Mouse (Mus musculus) cerebellum, postnatal 25 days (tissue): ENCODE results near the gene Grin3a.

Experiments
- DNase-seq, 2 experiments: peaks; one replicate each; pipeline ENCODE4 v3.0.0; 2021; ENCODE audit warnings: mixed read lengths in 2 of 2

The Grin3a gene

DNA sequence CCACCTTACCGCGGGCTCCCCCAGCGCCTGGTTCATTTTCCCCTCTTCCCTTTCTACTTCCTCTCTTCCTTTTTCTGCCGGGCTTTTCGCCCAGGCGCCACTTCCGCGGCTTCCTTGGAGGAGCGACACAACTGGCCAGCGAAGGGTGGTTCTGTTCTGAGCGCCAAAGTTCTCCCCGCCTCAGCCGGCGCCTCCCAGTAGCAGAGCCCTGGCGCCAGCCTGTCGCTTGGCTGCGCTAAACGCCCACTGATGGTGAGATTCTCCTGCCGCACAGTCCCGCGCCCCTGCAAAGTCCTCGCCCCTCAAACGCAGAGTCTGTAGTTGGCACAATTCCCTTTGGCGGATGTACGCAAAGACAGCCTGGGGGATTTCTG is at the start of gene Grin3a:
Grin3a (minus strand) TSS at position 133 of the 374 bp plus-strand sequence.
- DNase-seq, result peak; percentile 57 to 68

DNA sequence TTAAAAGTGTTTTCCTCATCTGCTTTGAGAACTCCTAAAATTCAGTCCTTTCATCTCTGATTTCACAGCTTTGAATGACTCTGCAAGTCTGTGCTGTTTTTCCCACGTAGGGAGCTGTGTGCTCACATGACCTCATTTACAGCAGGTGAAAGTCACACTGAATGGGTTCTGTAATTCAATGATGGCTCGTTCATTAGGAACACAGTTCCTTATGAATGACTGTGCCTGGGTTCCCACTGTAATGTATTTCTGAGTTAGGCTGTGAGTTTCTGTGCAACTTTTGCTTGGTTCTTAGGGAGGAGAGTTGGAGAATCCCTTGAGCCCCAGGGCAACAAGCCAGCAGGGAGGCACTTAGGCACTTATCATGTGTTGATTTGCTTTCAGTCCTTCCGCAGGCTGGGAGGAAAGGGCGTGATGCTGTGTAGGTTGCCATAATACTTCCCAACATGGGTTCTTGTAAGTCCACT is 46.3 kb upstream of the Grin3a start:
- peak in 1 of 2 experiments; percentile 5 for DNase-seq

DNA sequence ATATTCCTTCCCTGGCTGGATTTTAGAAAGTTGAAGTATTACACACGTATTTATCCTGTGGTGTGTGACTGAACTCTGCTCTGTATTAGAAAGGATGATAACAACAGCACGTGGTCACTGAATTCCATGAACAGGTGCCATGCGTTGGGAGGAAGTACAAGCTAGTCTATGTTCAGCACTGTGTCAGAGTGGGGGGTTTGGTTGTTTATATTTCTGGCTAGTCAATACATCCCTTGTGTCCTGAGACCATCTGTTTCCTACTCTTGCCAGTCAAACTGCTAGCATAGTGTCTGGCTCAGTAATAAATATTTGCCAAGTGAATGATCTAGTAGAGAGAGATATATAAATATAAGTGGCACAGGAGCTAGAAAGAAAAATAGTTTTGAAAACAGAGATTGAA is 31.5 kb upstream of the Grin3a start:
- no peak for DNase-seq

DNA sequence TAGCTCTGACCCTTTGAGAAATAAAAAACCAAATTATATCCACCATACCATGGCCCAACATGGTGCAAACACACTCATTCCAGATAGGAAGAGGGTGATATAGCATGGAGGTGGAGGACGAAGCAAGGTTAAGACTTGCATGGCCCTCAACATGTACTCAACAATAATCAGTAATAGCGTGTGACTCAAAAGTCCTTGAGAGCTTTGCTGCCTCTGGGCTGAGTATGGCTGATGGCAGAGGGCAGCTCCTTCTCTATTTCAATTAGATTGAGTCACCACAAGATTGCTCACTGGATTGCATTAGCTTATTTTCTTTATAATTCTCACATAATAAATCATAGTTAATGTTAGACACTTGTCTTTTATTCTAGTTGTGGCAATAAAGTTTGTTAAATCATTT is 15.1 kb upstream of the Grin3a start:
- DNase-seq, result no peak

DNA sequence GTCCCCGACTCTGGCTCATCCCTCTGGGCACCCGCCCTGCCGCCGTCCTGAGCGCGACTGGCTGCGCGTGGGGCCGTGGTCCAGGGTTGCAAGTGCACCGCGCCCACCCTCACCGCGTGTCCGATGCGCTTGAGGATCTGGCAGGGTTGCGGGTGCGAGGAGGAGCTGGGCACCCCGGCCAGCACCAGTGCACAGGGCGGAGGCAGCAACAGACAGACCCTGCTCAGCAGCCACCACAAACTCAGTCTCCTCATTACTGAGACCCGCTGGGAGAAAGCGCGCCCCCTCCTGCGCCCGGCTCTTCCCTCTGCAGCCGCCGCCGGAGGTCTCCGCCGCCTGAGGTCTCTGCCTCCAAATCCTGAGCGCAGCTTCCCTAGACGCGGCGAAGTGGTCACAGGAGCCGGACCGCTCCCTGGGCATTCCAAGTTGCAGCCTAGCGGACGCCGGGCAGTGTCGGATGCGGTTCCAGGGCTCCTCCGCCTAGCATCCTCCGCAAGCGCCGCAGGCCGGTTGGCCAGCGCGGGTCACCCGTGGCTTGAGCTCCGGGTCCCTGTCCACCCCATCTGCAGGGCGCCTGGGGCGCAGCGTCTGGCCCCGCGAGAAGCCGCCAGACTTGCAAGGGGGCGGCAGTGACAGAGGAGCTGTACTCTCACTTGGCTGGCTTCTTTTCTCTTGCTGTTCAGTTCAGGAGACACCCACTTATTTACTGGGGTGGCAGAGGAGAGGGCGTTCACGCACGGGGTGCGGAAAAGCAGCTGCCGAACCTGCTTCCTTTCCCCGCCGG is 524 bp downstream of the Grin3a start:
- DNase-seq, result peak; percentile 41 to 46

DNA sequence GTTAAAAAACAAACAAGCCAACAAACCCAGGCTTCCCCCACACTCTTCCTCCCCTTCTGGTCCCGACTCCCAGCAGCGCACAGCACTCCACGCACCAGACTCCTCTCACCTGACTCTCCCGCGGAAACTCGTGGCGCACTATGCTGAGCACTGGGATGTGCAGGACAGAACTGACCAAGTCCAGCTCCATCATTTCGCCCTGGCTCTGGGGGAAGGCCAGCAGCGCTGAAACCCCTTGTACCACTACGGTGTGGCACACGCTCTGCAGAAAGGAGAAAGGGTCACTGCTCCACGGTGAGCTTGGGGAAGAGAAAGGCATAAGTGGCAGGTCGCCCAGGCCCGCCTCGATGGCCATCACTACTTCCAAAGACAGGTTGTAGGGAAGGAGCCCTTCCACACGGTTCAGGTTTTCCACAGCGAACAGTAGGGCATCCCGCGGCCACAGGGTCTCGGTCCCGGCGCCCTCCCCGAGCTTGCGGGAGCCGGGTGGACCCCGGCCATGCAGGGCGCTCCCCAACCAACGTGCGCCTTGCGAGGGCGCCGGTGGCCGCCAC is 1.2 kb downstream of the Grin3a start:
- peak; percentile 23 to 29 for DNase-seq

DNA sequence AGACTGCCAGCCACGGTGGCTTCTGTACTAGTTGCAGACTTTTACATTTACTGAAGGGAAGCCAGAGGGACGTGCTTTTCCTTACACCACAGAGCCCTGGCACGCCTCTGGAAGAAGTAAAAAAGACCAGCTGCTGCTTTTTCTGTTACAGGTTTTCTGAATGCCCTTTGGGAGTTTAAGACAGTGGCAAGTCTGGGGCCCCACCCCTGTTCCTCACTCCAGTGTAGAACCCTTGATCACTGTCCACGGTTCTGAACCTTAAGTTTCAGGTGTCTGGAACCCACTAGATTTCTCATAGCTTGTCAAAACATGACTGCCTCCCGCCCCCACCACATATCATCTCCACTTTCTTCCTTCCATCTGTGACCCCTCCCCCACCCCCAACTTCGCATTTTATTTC is 1.8 kb downstream of the Grin3a start:
- no peak for DNase-seq

DNA sequence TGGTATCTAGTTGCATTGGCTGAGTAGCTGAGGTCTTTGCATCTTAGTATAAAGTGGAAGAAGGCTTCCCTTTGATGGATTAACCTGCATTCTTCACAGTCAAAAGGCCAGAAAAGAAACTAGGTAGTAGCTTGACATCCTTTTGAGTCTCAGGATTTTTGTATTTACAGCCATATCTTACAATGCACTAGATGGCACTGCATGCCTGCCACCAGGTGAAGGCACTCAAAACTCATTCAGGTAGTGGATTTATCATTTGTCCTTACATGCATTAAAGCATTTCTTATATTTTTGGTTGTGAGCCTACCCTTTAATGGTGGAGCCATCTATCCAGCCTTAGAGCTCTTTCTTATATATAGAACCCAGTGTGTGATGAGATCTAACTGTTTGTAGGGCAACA is 13.5 kb downstream of the Grin3a start:
- no peak for DNase-seq

DNA sequence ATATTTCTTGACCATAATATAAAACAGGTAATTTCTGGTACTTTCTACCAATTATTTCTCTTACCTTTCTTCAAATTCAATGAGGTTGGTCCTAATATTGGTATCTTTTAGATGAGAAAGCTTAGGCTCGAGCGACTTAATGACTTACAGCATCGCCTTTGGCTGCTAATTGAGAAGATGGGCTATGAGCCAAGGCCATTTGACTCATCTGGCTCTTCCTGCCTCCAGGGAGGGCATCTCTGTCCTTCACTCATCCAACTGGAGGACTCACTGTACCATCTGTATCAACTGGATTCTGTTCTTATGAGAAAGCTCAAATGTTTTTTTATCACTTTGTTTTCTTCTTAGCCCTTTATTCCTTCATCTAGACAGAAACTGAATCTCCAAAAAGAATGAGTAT is 31.7 kb downstream of the Grin3a start:
- peak in 1 of 2 experiments; percentile 9 for DNase-seq

DNA sequence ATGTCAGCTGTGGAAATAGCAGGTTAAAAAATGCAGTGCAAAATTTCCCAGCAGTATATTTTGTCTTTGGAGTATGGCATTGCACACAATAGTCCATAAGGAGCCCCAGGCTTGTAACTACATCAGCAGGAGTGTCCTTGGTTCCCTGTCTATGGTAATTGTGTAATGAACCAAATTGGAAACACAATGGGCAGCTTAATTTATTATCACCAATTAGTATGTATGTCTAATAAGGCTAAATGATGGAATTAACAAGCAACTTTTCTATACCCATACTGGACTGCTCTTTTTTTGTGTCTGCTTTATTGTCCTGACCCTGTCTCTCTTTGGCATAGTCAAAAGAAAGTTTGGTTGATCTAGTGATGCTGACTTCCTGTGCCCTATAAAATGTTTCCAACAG is 38.8 kb downstream of the Grin3a start:
- DNase-seq, result no peak

DNA sequence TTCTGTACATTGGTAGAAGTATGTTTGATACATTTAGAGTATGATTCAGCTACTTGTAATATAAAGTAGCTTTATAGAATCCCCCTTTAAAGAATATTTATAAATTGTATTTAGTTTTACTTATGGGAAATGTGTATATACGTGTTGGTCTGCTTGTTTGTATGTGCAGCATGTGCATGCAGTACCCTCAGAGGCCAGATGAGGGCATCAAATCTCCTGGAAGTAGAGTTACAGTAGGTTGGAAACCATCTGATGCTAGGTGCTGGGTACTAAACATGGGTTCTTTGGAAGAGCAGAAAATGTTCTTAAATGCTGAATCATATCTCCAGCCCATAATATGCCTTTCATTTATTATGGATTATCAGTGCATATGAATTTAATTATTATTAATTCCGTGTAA is 46.2 kb downstream of the Grin3a start:
- peak in 1 of 2 experiments; percentile 4 for DNase-seq

DNA sequence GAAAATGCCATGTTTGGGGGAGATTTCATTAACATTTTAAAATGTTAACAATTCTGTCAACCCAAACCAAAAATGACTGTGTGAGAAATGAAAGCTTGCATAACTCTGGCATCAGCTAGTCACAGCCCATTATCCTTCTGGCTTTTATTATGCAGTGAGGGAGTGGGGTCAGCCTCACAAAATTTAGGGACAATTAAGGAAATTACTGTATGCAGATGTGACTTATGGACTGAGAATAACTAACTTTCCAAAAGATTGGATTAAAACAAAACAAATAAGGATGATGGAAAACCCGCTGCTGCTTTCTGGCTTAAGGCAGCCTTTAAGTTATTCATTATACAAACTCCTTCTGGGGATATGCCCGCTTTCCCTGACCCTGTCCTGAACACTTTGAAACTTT is 56.6 kb downstream of the Grin3a start:
- DNase-seq, result no peak

DNA sequence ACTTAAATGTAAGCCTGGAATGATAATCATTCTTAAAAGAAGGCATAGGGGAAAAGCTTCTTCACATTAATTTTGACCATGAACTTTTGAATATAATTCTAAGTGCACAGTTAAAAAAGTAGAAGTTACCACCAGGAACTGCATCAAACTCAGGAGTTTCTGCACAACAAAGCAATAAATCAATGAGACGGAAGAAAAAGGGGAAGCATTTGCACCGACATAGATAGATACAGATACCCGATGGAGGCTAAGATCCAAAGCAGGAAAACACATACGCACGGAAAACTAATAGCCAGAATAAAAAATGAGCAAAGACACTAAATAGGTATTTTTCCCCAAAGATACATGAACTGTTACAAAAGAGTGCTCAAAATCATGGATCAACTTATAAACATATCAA is 102.7 kb downstream of the Grin3a start:
- DNase-seq, result no peak

DNA sequence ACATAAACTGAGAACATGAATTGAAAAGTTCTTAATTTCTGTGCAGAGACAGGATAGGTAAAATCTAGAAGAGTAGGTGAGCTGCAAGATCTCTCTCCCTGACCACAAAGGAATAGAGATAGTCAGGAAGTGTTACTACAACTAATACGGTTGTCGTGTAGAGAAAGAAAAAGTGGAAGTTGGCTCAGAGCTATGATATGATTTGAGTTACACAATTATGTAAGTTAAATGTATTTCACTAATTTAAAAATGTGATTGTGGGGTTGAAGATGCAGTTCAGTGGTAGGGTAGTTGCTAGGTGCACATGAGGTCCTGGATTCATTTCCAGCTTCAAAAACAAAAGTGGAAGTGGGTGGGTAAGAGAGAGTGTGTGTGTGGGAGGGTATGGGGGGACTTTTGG is 103.6 kb downstream of the Grin3a start:
- no peak for DNase-seq

DNA sequence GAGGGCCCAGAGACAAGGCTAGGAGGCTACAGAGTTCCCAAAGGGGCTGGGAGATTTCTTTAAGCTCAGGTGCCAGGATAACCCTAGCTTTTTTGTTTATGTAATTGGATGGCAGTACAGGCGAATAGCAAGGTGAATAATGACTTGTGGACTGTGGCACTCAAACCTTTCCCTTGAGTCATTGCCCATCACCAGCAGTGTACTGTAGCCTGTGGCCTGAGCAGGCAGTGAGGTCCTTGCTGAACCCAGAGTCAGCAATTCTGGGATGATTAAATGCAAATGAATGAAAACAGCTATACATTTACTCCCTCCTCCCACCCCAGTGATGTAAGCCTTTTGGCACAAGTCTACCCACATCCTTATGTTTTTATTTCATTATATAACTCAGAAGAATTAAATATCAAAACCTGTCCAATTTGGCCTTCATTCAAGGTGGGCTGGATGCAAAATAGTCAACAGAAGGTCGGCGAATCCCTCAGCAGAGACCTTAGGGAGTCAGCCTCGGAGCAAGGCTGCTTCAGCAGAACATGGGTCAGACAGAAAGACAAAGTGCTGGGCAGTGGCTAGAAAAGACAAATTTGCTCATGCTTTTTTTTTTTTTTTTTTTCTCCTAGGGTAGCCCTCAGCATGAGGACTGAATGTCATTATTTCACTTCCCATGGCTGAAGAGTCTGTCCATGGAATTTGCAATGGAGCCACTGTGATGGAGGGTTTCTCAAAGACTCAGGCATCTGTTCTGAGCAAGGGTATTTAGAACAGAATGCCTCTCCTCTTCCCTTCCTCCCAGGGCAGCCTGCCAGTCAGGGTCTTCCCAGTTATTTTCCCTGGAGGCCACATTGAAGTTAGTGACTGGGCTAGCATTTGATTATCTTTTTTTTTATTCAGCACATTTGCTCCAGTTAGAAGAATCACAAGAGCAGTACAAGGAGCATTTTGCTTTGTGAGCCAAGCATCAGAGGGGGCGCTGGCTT is 104.5 kb downstream of the Grin3a start:
- peak; percentile 10 to 21 for DNase-seq

DNA sequence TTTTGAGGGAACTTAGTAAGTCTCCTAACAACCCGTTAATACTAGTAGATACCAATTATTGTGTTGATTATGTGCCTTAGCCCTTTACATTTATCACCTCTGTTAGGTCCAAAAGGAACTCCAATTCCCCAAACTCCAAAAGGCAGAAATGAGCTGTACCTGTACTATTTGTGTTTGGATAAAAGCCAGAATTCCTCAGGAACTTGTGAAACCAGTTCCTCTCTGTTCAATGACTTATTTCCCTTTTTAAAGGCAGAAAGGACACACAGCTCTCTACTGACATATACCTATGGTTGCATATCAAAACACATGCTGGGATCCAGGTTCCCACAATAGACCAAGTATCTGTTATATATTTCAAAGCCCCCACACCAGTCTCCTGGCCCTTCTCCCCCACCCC is 106.0 kb downstream of the Grin3a start:
- DNase-seq, result no peak

DNA sequence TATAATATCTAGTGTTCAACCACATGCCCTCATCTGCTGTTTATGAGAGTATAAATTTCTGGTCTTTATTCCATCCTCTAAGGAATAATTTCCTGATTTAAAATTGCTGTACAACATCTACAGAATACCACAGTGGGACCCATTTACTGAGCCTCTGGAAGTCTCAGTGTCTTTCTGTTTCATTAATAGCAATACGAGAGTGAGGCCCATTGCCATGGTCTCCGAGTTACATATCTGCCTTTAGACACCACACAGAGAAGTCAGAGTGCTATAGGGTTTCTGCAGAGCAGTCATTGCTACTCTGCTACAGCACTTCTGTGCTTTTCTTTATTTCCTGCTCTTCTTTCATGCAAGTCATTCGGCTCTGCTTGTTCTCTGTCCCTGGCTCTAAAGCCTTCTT is 116.2 kb downstream of the Grin3a start:
- no peak for DNase-seq

DNA sequence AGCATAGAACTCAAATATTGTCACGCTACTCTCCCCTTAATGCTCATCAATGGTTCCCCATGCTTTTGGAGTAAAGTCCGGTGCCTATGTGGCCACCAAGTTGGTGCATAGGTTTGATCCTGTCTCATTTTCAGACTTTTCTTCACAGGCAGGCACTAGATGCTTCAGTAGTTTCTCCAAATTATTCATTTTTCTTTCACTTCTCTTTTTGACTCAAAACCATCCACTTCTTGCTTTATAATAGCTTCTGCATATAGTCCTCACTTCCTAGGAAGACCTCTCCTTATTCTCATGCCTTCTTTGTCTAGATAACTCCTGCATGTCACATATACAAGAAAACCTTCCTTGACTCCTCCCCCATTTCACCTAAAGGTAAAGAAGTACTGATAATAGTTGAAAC is 121.6 kb downstream of the Grin3a start:
- DNase-seq, result no peak

DNA sequence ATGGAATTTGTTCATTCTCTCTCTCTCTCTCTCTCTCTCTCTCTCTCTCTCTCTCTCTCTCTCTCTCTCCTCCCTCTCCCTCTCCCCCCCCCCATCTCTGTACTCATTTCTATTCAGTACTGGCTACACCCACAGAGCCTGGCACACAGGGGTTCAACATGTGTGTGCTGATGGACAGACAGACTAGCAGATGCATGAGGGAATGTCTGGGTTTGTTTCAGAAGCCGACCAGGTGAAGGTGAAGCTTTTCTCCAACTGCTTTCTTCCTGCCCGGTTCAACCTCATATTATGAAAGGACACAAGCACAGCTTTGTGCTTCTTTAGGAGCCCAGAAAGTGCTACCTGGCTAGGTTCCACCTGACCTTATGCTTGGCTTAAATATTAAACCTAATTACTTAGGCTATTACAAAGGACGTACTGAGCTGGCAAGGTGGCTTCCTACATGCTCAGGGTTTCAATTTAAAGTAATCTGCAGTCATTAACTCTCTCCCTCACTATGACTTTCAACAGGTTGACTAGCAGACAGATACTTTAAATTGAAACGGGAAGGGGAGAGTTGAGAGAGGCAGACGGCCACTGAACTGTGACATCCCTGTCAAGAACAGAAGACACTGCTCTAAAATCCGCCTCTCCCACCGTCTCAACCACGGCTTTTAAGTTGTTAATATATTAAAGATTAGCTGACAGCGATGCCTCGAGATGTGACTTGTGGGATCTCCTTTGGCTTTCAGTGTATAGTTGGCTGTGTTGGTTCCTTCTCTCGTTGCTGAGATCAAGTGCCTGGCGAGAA is 153.9 kb downstream of the Grin3a start:
- DNase-seq, result no peak

DNA sequence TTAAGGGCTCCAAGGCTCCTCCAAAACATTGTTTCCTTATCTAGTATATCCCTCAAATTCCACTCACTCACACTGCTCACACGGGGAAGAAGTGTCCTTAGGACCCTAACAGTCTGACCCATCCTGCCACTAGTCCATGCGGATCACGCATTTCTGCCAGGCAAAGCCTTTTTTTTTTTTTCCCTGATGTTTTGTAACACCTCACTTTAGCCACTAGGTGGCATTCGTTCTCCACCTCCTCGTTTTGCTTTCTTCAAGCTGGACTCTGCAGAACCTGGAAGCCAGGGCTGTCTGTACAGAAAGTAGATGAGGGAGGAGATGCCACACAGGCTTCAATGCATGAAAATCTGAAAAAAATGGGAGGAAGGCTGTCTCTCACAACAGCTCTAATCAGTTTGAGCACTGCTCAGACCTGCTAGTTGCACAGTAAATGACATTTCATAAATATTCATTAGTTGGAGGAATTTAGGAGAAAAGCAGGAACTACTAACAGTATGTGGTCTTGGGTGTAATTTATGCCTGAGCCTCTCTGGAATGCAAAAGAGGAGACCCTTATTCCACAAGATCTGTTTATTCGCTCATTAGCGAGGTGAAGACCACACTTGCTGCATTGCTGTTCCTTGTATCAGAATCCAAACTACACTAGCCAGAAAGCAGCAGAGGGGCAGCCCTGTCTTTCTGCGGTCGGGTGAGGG is 156.8 kb downstream of the Grin3a start:
- DNase-seq, result peak; percentile 46 to 62

DNA sequence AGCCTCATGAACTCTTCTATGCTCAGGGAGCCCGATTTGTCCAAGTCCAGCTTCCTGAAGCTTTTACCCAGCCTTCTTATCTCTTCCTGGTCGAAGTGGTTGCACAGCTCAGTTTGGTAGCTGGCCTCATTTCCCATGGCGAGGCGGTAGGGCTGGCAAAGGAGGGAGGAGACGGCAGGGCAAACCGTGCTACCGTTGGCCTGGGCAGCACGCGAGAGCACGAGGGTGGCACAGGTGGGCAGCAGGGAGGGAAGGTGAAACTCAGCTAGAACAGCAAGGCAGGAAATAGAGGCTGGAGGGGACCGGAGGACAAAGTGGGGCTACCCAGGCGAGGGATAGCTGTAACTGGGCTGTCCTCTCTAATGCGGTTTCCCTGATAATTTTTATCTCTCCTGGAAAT is 163.7 kb downstream of the Grin3a start, which contains the start of gene Ppp3r2:
Ppp3r2 (minus strand) TSS at position 213 of the 400 bp plus-strand sequence.
- no peak for DNase-seq
